Mouse (Mus musculus) midbrain, embryonic 13.5 days (tissue): Measurements from ENCODE around the gene Rbck1. TPM values are rescaled to one million over a fixed set of nuclear protein-coding genes. Genes with fewer than 3 reads are reported as not detected.

Experiments
- ATAC-seq: fragments of 200-750 bp; cut with Nextera tagmentation; 2 replicates; pipeline ENCODE4 v1.8.0; 2017; ENCODE audit warnings: mild to moderate bottlenecking, moderate TSS enrichment, moderate library complexity
- H3K27ac ChIP-seq: fragments of 300-500 bp; sonication (generic); 2 replicates; pipeline ENCODE4 v1.5.1; 2015; ENCODE audit warnings: inconsistent platforms, mild to moderate bottlenecking, moderate library complexity
- H3K27me3 ChIP-seq: fragments of 300-500 bp; sonication (generic); 2 replicates; pipeline ENCODE4 v1.6.1; 2015; ENCODE audit warnings: mild to moderate bottlenecking, inconsistent platforms
- H3K36me3 ChIP-seq: fragments of 300-500 bp; sonication (generic); 2 replicates; pipeline ENCODE4 v1.6.1; 2015; ENCODE audit warnings: mild to moderate bottlenecking, inconsistent platforms
- H3K4me1 ChIP-seq: fragments of 300-500 bp; sonication (generic); replicated peaks from 2 replicates; pipeline ENCODE4 v1.6.1; 2015; ENCODE audit warnings: inconsistent platforms
- H3K4me2 ChIP-seq: fragments of 300-500 bp; sonication (generic); replicated peaks from 2 replicates; pipeline ENCODE4 v1.6.1; 2015; ENCODE audit warnings: moderate library complexity, mild to moderate bottlenecking, inconsistent platforms
- H3K4me3 ChIP-seq: fragments of 300-500 bp; sonication (generic); replicated peaks from 2 replicates; pipeline ENCODE4 v1.5.1; 2015; ENCODE audit warnings: mild to moderate bottlenecking, inconsistent platforms
- H3K9ac ChIP-seq: fragments of 300-500 bp; sonication (generic); replicated peaks from 2 replicates; pipeline ENCODE4 v1.6.1; 2015; ENCODE audit warnings: mild to moderate bottlenecking, inconsistent platforms
- H3K9me3 ChIP-seq: fragments of 300-500 bp; sonication (generic); 2 replicates; pipeline ENCODE4 v1.6.1; 2016; ENCODE audit warnings: mild to moderate bottlenecking, inconsistent platforms
- WGBS: fragments of 180-500 bp; shearing (Covaris S2); methylation state at CpG from one replicate; pipeline ENCODE4 v1.1.7; 2015; 5-methylcytosine and 5-hydroxymethylcytosine counted together
- polyA plus RNA-seq: library from polyadenylated mRNA; unstranded; fragments of >200 nt; fragmentation: Nextera tagmentation; extraction: Ambion mirVana; gene quantifications from 2 replicates; pipeline ENCODE4 v1.2.1, GENCODE M21; 2015

Gene Rbck1
- polyA plus RNA-seq = 99.2 and 108 TPM in 2 replicates

- H3K9me3 ChIP-seq = no peaks in the 10 kb centered on the region
- peak within 1 kb of the TSS; percentile 91 for H3K4me2 ChIP-seq
- under 1% methylated on average over 54 of the region's 54 CpGs for WGBS
- peaks cover 26% of the 10 kb centered on the region for H3K4me1 ChIP-seq
- peak; percentile 97 for ATAC-seq
- peak within 1 kb of the TSS; percentile 85 for H3K27ac ChIP-seq
- H3K9ac ChIP-seq = peak within 1 kb of the TSS; percentile 84
- H3K36me3 ChIP-seq = peaks cover 22% of the 10 kb centered on the region
- H3K27me3 ChIP-seq = 0 out of 2 replicates have a peak, but pooled peaks cover 4% of the 10 kb centered on the region
- H3K4me3 ChIP-seq = peak within 1 kb of the TSS; percentile 63
Observed at GRCm38 (mm10) chr2:152332101-152332825, at the start of gene Rbck1. Rbck1 (minus strand) TSS chr2:152332653.

- peak within 1 kb of the TSS; percentile 94 for H3K27ac ChIP-seq
- peaks cover 31% of the 10 kb centered on the region for H3K4me1 ChIP-seq
- peak; percentile 85 for ATAC-seq
- peak within 1 kb of the TSS; percentile 35 for H3K4me3 ChIP-seq
- H3K9me3 ChIP-seq = no peaks in the 10 kb centered on the region
- H3K9ac ChIP-seq = peak within 1 kb of the TSS; percentile 55
- WGBS = 1% methylated on average over 16 of the region's 16 CpGs
- peak within 1 kb of the TSS; percentile 56 for H3K4me2 ChIP-seq
- no peaks in the 10 kb centered on the region for H3K36me3 ChIP-seq
- no peaks in the 10 kb centered on the region; the same call in 1 of the 2 replicates for H3K27me3 ChIP-seq
Observed at GRCm38 (mm10) chr2:152376345-152376741, 43.9 kb upstream of the Rbck1 start, which contains the start of gene Nrsn2. Nrsn2 (minus strand) TSS chr2:152376638.

- H3K27ac ChIP-seq = peak overlapping the region; percentile 94
- ATAC-seq = peak; percentile 92
- H3K9ac ChIP-seq = peak overlapping the region; percentile 55
- H3K4me2 ChIP-seq = peak overlapping the region; percentile 56
- H3K36me3 ChIP-seq = no peaks in the 10 kb centered on the region
- WGBS = 1% methylated on average over 21 of the region's 21 CpGs
- peaks cover 31% of the 10 kb centered on the region for H3K4me1 ChIP-seq
- H3K4me3 ChIP-seq = peak overlapping the region; percentile 35
- H3K9me3 ChIP-seq = no peaks in the 10 kb centered on the region
- no peaks in the 10 kb centered on the region; the same call in 1 of the 2 replicates for H3K27me3 ChIP-seq
Observed at GRCm38 (mm10) chr2:152375652-152376344, 43.3 kb upstream of the Rbck1 start.

GRCm38 (mm10) chr2:152373547-152373946, 41.1 kb upstream of the Rbck1 start:
- Histone ChIP-seq H3K27me3 (no peaks in the 10 kb centered on the region; the same call in 1 of the 2 replicates), H3K4me1 (peaks cover 31% of the 10 kb centered on the region), H3K9ac (no peak overlapping the region), H3K4me2 (no peak overlapping the region), H3K36me3 (no peaks in the 10 kb centered on the region), H3K27ac (no peak overlapping the region), H3K9me3 (no peaks in the 10 kb centered on the region), H3K4me3 (no peak overlapping the region)
- no peak for ATAC-seq
- WGBS = 86% methylated on average over 9 of the region's 9 CpGs

GRCm38 (mm10) chr2:152372661-152373060, 40.2 kb upstream of the Rbck1 start:
- Histone ChIP-seq H3K4me1 (peaks cover 31% of the 10 kb centered on the region), H3K9me3 (no peaks in the 10 kb centered on the region), H3K27ac (no peak overlapping the region), H3K36me3 (no peaks in the 10 kb centered on the region), H3K9ac (no peak overlapping the region), H3K27me3 (no peaks in the 10 kb centered on the region; the same call in 1 of the 2 replicates), H3K4me2 (no peak overlapping the region), H3K4me3 (no peak overlapping the region)
- ATAC-seq = no peak
- WGBS = 73% methylated on average over 4 of the region's 4 CpGs

GRCm38 (mm10) chr2:152372104-152372503, 39.7 kb upstream of the Rbck1 start:
- 83% methylated on average over 7 of the region's 7 CpGs for whole genome bisulfite sequencing
- H3K4me1 ChIP-seq = peaks cover 31% of the 10 kb centered on the region
- no peak overlapping the region for H3K27ac ChIP-seq
- H3K36me3 ChIP-seq = no peaks in the 10 kb centered on the region
- no peak overlapping the region for H3K9ac ChIP-seq
- H3K9me3 ChIP-seq = no peaks in the 10 kb centered on the region
- ATAC-seq = no peak
- H3K4me2 ChIP-seq = no peak overlapping the region
- H3K4me3 ChIP-seq = no peak overlapping the region
- peaks cover 2% of the 10 kb centered on the region; the same call in 1 of the 2 replicates for H3K27me3 ChIP-seq

- no peaks in the 10 kb centered on the region for H3K9me3 ChIP-seq
- H3K36me3 ChIP-seq = no peaks in the 10 kb centered on the region
- no peak overlapping the region for H3K27ac ChIP-seq
- H3K9ac ChIP-seq = no peak overlapping the region
- H3K27me3 ChIP-seq = peaks cover 4% of the 10 kb centered on the region; the same call in 1 of the 2 replicates
- ATAC-seq = peak; percentile 47; the same call in 1 of the 2 replicates
- H3K4me1 ChIP-seq = peaks cover 4% of the 10 kb centered on the region; the same call in 1 of the 2 replicates
- peak overlapping the region; percentile 17; the same call in 1 of the 2 replicates for H3K4me2 ChIP-seq
- H3K4me3 ChIP-seq = no peak overlapping the region
- WGBS = 30% methylated on average over 14 of the region's 14 CpGs
Observed at GRCm38 (mm10) chr2:152368532-152369140, 36.2 kb upstream of the Rbck1 start.

- Histone ChIP-seq H3K4me2 (no peak overlapping the region), H3K4me1 (peaks cover 6% of the 10 kb centered on the region; the same call in 1 of the 2 replicates), H3K36me3 (no peaks in the 10 kb centered on the region), H3K9me3 (no peaks in the 10 kb centered on the region), H3K27me3 (peaks cover 4% of the 10 kb centered on the region; the same call in 1 of the 2 replicates), H3K27ac (no peak overlapping the region), H3K9ac (no peak overlapping the region), H3K4me3 (no peak overlapping the region)
- WGBS = 82% methylated on average over 5 of the region's 5 CpGs
- no peak for ATAC-seq
Observed at GRCm38 (mm10) chr2:152367917-152368316, 35.5 kb upstream of the Rbck1 start.

GRCm38 (mm10) chr2:152363245-152364147, 31.0 kb upstream of the Rbck1 start:
- Histone ChIP-seq H3K4me3 (peak overlapping the region; percentile 9; the same call in 1 of the 2 replicates), H3K4me1 (peaks cover 6% of the 10 kb centered on the region; the same call in 1 of the 2 replicates), H3K27ac (peak overlapping the region; percentile 68), H3K4me2 (peak overlapping the region; percentile 34), H3K9me3 (no peaks in the 10 kb centered on the region), H3K36me3 (no peaks in the 10 kb centered on the region), H3K9ac (no peak overlapping the region), H3K27me3 (0 out of 2 replicates have a peak, but pooled peaks cover 4% of the 10 kb centered on the region)
- WGBS = 10% methylated on average over 17 of the region's 17 CpGs
- ATAC-seq = peak; percentile 72

GRCm38 (mm10) chr2:152361193-152361592, 28.7 kb upstream of the Rbck1 start:
- WGBS = 91% methylated on average over 8 of the region's 8 CpGs
- H3K27me3 ChIP-seq = no peaks in the 10 kb centered on the region
- ATAC-seq = no peak
- no peaks in the 10 kb centered on the region for H3K9me3 ChIP-seq
- no peak overlapping the region for H3K9ac ChIP-seq
- H3K4me1 ChIP-seq = 0 out of 2 replicates have a peak, but pooled peaks cover 6% of the 10 kb centered on the region
- H3K36me3 ChIP-seq = no peaks in the 10 kb centered on the region
- H3K4me2 ChIP-seq = no peak overlapping the region
- H3K27ac ChIP-seq = no peak overlapping the region
- no peak overlapping the region for H3K4me3 ChIP-seq

GRCm38 (mm10) chr2:152360271-152360775, 27.9 kb upstream of the Rbck1 start:
- Histone ChIP-seq H3K4me2 (no peak overlapping the region), H3K27ac (no peak overlapping the region), H3K4me3 (no peak overlapping the region), H3K9me3 (no peaks in the 10 kb centered on the region), H3K9ac (no peak overlapping the region), H3K36me3 (no peaks in the 10 kb centered on the region), H3K27me3 (no peaks in the 10 kb centered on the region), H3K4me1 (0 out of 2 replicates have a peak, but pooled peaks cover 6% of the 10 kb centered on the region)
- no peak for ATAC-seq
- 62% methylated on average over 7 of the region's 7 CpGs for WGBS
